Mouse (Mus musculus) erythroblast, embryonic 14.5 days (primary cell): ENCODE data around the gene 4933428G20Rik. TPM values are rescaled to one million over a fixed set of nuclear protein-coding genes. Genes with fewer than 3 reads are reported as not detected.

Experiments used
- H3K27me3 ChIP-seq: 2 replicates; pipeline ENCODE4 v1.6.1; 2012; ENCODE audit warnings: inconsistent platforms; ENCODE audit not compliant: control insufficient read depth
- H3K36me3 ChIP-seq: 2 replicates; pipeline ENCODE4 v1.6.1; 2012; ENCODE audit warnings: mild to moderate bottlenecking, inconsistent platforms; ENCODE audit not compliant: control insufficient read depth
- H3K4me1 ChIP-seq: 2 replicates; pipeline ENCODE4 v1.6.1; 2012; ENCODE audit warnings: inconsistent platforms; ENCODE audit not compliant: control insufficient read depth
- H3K4me3 ChIP-seq: replicated peaks from 2 replicates; pipeline ENCODE3; 2012; ENCODE audit warnings: moderate library complexity, mild to moderate bottlenecking, inconsistent platforms
- H3K9me3 ChIP-seq: 2 replicates; pipeline ENCODE4 v1.6.1; 2012; ENCODE audit warnings: low read length, inconsistent platforms, mixed read lengths; ENCODE audit not compliant: control insufficient read depth
- GATA1 ChIP-seq: IDR thresholded peaks from 2 replicates; pipeline ENCODE4 v1.6.1; 2012; ENCODE audit warnings: low read length, inconsistent platforms, mixed read lengths
- TAL1 ChIP-seq: IDR thresholded peaks from 3 replicates; pipeline ENCODE4 v1.6.1; 2012; ENCODE audit warnings: low read length, inconsistent platforms, mixed read lengths
- polyA plus RNA-seq: library from polyadenylated mRNA; stranded (reverse); fragments of >175 nt; gene quantifications from 2 replicates; pipeline ENCODE4 v1.2.3, GENCODE M21; 2012

4933428G20Rik gene
- polyA plus RNA-seq, 1 experiment: not detected

- Histone ChIP-seq H3K27me3 (peaks cover 3% of the 10 kb centered on the region), H3K4me3 (peak overlapping the region; percentile 49), H3K4me1 (peaks cover 16% of the 10 kb centered on the region), H3K36me3 (no peaks in the 10 kb centered on the region), H3K9me3 (no peaks in the 10 kb centered on the region)
- TF ChIP-seq GATA1: no peak
Measured at GRCm38 (mm10) chr11:97510966-97511660, 11.0 kb upstream of the 4933428G20Rik start.

GRCm38 (mm10) chr11:97509715-97510485 lies 9.8 kb upstream of the 4933428G20Rik start:
- Histone ChIP-seq H3K36me3 (no peaks in the 10 kb centered on the region), H3K27me3 (peaks cover 3% of the 10 kb centered on the region), H3K4me1 (peaks cover 16% of the 10 kb centered on the region), H3K4me3 (no peak overlapping the region), H3K9me3 (no peaks in the 10 kb centered on the region)
- no peak for TF ChIP-seq TAL1

GRCm38 (mm10) chr11:97509058-97509457 lies 8.9 kb upstream of the 4933428G20Rik start:
- Histone ChIP-seq H3K4me1 (peaks cover 16% of the 10 kb centered on the region), H3K27me3 (peaks cover 3% of the 10 kb centered on the region)

GRCm38 (mm10) chr11:97508198-97508597 lies 8.1 kb upstream of the 4933428G20Rik start:
- TF ChIP-seq TAL1 (no peak), GATA1 (no peak)
- no peaks in the 10 kb centered on the region for H3K36me3 ChIP-seq

More at GRCm38 (mm10) chr11:97509058-97509457, 8.9 kb upstream of the 4933428G20Rik start:
- Histone ChIP-seq H3K36me3 (no peaks in the 10 kb centered on the region), H3K9me3 (no peaks in the 10 kb centered on the region), H3K4me3 (no peak overlapping the region)
- no peak for TF ChIP-seq TAL1
- no peak for TF ChIP-seq GATA1

GRCm38 (mm10) chr11:97506331-97506730 lies 6.2 kb upstream of the 4933428G20Rik start:
- Histone ChIP-seq H3K27me3 (peaks cover 4% of the 10 kb centered on the region), H3K9me3 (no peaks in the 10 kb centered on the region), H3K4me1 (peaks cover 4% of the 10 kb centered on the region; the same call in 1 of the 2 replicates), H3K36me3 (peaks cover 11% of the 10 kb centered on the region), H3K4me3 (no peak overlapping the region)
- TF ChIP-seq TAL1: no peak
- TF ChIP-seq GATA1: no peak

More at GRCm38 (mm10) chr11:97508198-97508597, 8.1 kb upstream of the 4933428G20Rik start:
- no peak overlapping the region for H3K4me3 ChIP-seq
- no peaks in the 10 kb centered on the region for H3K9me3 ChIP-seq
- peaks cover 16% of the 10 kb centered on the region for H3K4me1 ChIP-seq
- H3K27me3 ChIP-seq: peaks cover 3% of the 10 kb centered on the region

- peaks cover 16% of the 10 kb centered on the region for H3K36me3 ChIP-seq
- TF ChIP-seq GATA1 (no peak), TAL1 (no peak)
- 0 out of 2 replicates have a peak, but pooled peaks cover 2% of the 10 kb centered on the region for H3K4me1 ChIP-seq
- H3K4me3 ChIP-seq: no peak overlapping the region
- peaks cover 9% of the 10 kb centered on the region for H3K27me3 ChIP-seq
- peaks cover 4% of the 10 kb centered on the region for H3K9me3 ChIP-seq
Measured at GRCm38 (mm10) chr11:97505784-97506183, 5.6 kb upstream of the 4933428G20Rik start.

GRCm38 (mm10) chr11:97502846-97503245 lies 2.7 kb upstream of the 4933428G20Rik start:
- Histone ChIP-seq H3K4me1 (no peaks in the 10 kb centered on the region), H3K4me3 (no peak overlapping the region), H3K27me3 (peaks cover 24% of the 10 kb centered on the region), H3K9me3 (peaks cover 25% of the 10 kb centered on the region), H3K36me3 (peaks cover 46% of the 10 kb centered on the region)
- TF ChIP-seq TAL1 (no peak), GATA1 (no peak)

GRCm38 (mm10) chr11:97502383-97502782 lies 2.2 kb upstream of the 4933428G20Rik start:
- H3K9me3 ChIP-seq: peaks cover 25% of the 10 kb centered on the region
- TF ChIP-seq TAL1 (no peak), GATA1 (no peak)

GRCm38 (mm10) chr11:97500720-97501448 lies 744 bp upstream of the 4933428G20Rik start:
- Histone ChIP-seq H3K4me3 (no peak overlapping the region), H3K36me3 (peaks cover 65% of the 10 kb centered on the region)

More at GRCm38 (mm10) chr11:97502383-97502782, 2.2 kb upstream of the 4933428G20Rik start:
- peaks cover 50% of the 10 kb centered on the region for H3K36me3 ChIP-seq
- H3K4me3 ChIP-seq: no peak overlapping the region
- no peaks in the 10 kb centered on the region for H3K4me1 ChIP-seq
- H3K27me3 ChIP-seq: peaks cover 24% of the 10 kb centered on the region

More at GRCm38 (mm10) chr11:97500720-97501448, 744 bp upstream of the 4933428G20Rik start:
- H3K27me3 ChIP-seq: peaks cover 24% of the 10 kb centered on the region
- no peaks in the 10 kb centered on the region for H3K4me1 ChIP-seq
- TF ChIP-seq TAL1 (no peak), GATA1 (no peak)
- H3K9me3 ChIP-seq: peaks cover 25% of the 10 kb centered on the region
